Mouse (Mus musculus) CH12.LX (cell line): ENCODE measurements around the gene Kpna7. TPM values are rescaled to one million over a fixed set of nuclear protein-coding genes. Genes with fewer than 3 reads are reported as not detected.
A peak's percentile ranks its signal among the peaks of the same experiment; 100 is the strongest.

Experiments
- DNase-seq: peaks from one replicate; pipeline ENCODE4 v3.0.0-alpha.2; 2013; ENCODE audit errors: extremely low read depth
- H3K27ac ChIP-seq: 2 replicates; pipeline ENCODE4 v1.5.1; 2012; ENCODE audit warnings: low read depth, mild to moderate bottlenecking, control low read depth, moderate library complexity; ENCODE audit not compliant: insufficient read depth
- H3K27me3 ChIP-seq: replicated peaks from 2 replicates; pipeline ENCODE3; 2012; ENCODE audit warnings: inconsistent platforms
- H3K36me3 ChIP-seq, 2 experiments: replicated peaks in 1 of 2; 2 replicates each; pipeline versions ENCODE3 to v1.6.1; 2012; ENCODE audit warnings: inconsistent platforms in 1 of 2, low read length in 1 of 2, mild to moderate bottlenecking in 1 of 2, mixed read lengths in 1 of 2, moderate library complexity in 1 of 2; ENCODE audit not compliant: control insufficient read depth in 1 of 2, insufficient read depth in 1 of 2
- H3K4me1 ChIP-seq, 2 experiments: 2 replicates each; pipeline ENCODE4 v1.6.1; 2012; ENCODE audit warnings: inconsistent platforms in 1 of 2, moderate library complexity in 1 of 2; ENCODE audit not compliant: insufficient read depth in 2 of 2, control insufficient read depth in 1 of 2
- H3K4me2 ChIP-seq: 2 replicates; pipeline ENCODE4 v1.6.1; 2012; ENCODE audit warnings: low read depth, mild to moderate bottlenecking, control low read depth; ENCODE audit not compliant: poor library complexity, insufficient read depth, severe bottlenecking
- H3K4me3 ChIP-seq, 3 experiments: fragments of 150-350 bp in 1 of 3; sonication (generic) in 1 of 3; replicated peaks in 1 of 3; 2 replicates each; pipeline versions ENCODE3 to v1.5.1; 2011 to 2012; ENCODE audit warnings: low read depth in 2 of 3, low read length in 2 of 3, mild to moderate bottlenecking in 2 of 3, moderate library complexity in 2 of 3, control low read depth in 1 of 3, improper control_type of control experiment in 1 of 3, inconsistent platforms in 1 of 3, mixed read lengths in 1 of 3; ENCODE audit not compliant: poor library complexity in 1 of 3
- H3K79me2 ChIP-seq: replicated peaks from 2 replicates; pipeline ENCODE4 v1.6.1; 2012; ENCODE audit warnings: mild to moderate bottlenecking, moderate library complexity; ENCODE audit not compliant: control insufficient read depth, poor library complexity, insufficient read depth, severe bottlenecking; ENCODE audit errors: extremely low read depth
- H3K9ac ChIP-seq: 2 replicates; pipeline ENCODE4 v1.6.1; 2012; ENCODE audit warnings: low read depth, mild to moderate bottlenecking, control low read depth, moderate library complexity; ENCODE audit not compliant: insufficient read depth
- H3K9me3 ChIP-seq: replicated peaks from 2 replicates; pipeline ENCODE3; 2012; ENCODE audit warnings: low read length, inconsistent platforms, mixed read lengths
- BHLHE40 ChIP-seq: IDR thresholded peaks from 2 replicates; pipeline ENCODE4 v1.6.1; 2011; ENCODE audit warnings: mild to moderate bottlenecking, low read depth, low read length, improper control_type of control experiment
- ELF1 ChIP-seq: IDR thresholded peaks from 2 replicates; pipeline ENCODE4 v1.6.1; 2014; ENCODE audit warnings: low read depth, mild to moderate bottlenecking, inconsistent platforms, low read length, improper control_type of control experiment
- MAFK ChIP-seq: IDR thresholded peaks from 2 replicates; pipeline ENCODE4 v1.6.1; 2011; ENCODE audit warnings: low read length, improper control_type of control experiment; ENCODE audit not compliant: insufficient replicate concordance
- MAZ ChIP-seq: IDR thresholded peaks from 2 replicates; pipeline ENCODE4 v1.6.1; 2012; ENCODE audit warnings: low read depth, mild to moderate bottlenecking, inconsistent platforms, low read length, improper control_type of control experiment, moderate library complexity
- MEF2A ChIP-seq: IDR thresholded peaks from 2 replicates; pipeline ENCODE4 v1.6.1; 2014; ENCODE audit warnings: low read depth, mild to moderate bottlenecking, inconsistent platforms, low read length, improper control_type of control experiment, borderline replicate concordance
- NELFE ChIP-seq: IDR thresholded peaks from 2 replicates; pipeline ENCODE4 v1.6.1; 2011; ENCODE audit warnings: low read depth, low read length, improper control_type of control experiment
- NRF1 ChIP-seq: IDR thresholded peaks from 2 replicates; pipeline ENCODE4 v1.6.1; 2014; ENCODE audit warnings: low read depth, mild to moderate bottlenecking, inconsistent platforms, low read length, improper control_type of control experiment, moderate library complexity
- POLR2A ChIP-seq: IDR thresholded peaks from 2 replicates; pipeline ENCODE4 v1.6.1; 2011; ENCODE audit warnings: low read depth, mild to moderate bottlenecking, improper control_type of control experiment, low read length
- RCOR1 ChIP-seq: conservative IDR thresholded peaks from 2 replicates; pipeline ENCODE4 v1.6.1; 2012; ENCODE audit warnings: low read depth, mild to moderate bottlenecking, inconsistent platforms, low read length, improper control_type of control experiment
- SMC3 ChIP-seq: IDR thresholded peaks from 2 replicates; pipeline ENCODE4 v1.6.1; 2011; ENCODE audit warnings: low read depth, low read length, improper control_type of control experiment
- TBP ChIP-seq: conservative IDR thresholded peaks from 2 replicates; pipeline ENCODE4 v1.6.1; 2011; ENCODE audit warnings: low read depth, low read length, improper control_type of control experiment
- dilution Hi-C: fragments of 300-500 bp; cut with MboI; formaldehyde crosslinking; loops from 2 replicates; pipeline ENCODE4 v1.14.3; 2020; ENCODE audit warnings: low sequenced_read_pairs; ENCODE audit not compliant: extremely low pct_unique_long_range_greater_than_20kb, extremely low pct_ligation_motif_present
- in situ Hi-C: fragments of 300-500 bp; cut with MboI; formaldehyde crosslinking; loops from 3 replicates; pipeline ENCODE4 v1.14.3; 2019; ENCODE audit warnings: low sequenced_read_pairs, low pct_ligation_motif_present, low pct_unique_long_range_greater_than_20kb, mixed read lengths
- polyA plus RNA-seq: library from polyadenylated mRNA; unstranded; fragments of >175 nt; gene quantifications from 2 replicates; pipeline ENCODE4 v1.2.1, GENCODE M21; 2012; ENCODE audit warnings: low read depth; ENCODE audit not compliant: insufficient read length
- total RNA-seq, 2 experiments: library from RNA; depleted of rRNA; stranded (reverse); fragments of 300-350 nt in 1 of 2; fragments of >200 nt in 1 of 2; gene quantifications; 2 replicates each; pipeline ENCODE4 v1.2.3; 2012 to 2014

Gene Kpna7
- total and polyA plus RNA-seq, 3 experiments, result 0.26 TPM; not detected in 2

GRCm38 (mm10) chr5:144965639-144966351 is 118.0 kb downstream of the Kpna7 start, which contains the start of gene Smurf1:
Gene Smurf1 (minus strand): TSS chr5:144965847.
- H3K36me3 ChIP-seq, result no peaks in the 10 kb centered on the region
- peak; percentile 68; the same call in 1 of the 2 replicates for TF ChIP-seq RCOR1
- TF ChIP-seq POLR2A, result peak; percentile 63
- no peak for TF ChIP-seq TBP
- no peak for TF ChIP-seq ELF1
- peak; percentile 26; the same call in 1 of the 2 replicates for TF ChIP-seq MEF2A
- peak; percentile 75 for TF ChIP-seq NRF1
- peak; percentile 19; the same call in 1 of the 2 replicates for TF ChIP-seq BHLHE40
- TF ChIP-seq SMC3, result no peak
- TF ChIP-seq NELFE, result peak; percentile 53; the same call in 1 of the 2 replicates
- TF ChIP-seq, all 38 proteins: peak for 6
- H3K79me2 ChIP-seq, result no peaks in the 10 kb centered on the region
- peaks cover 37% of the 10 kb centered on the region for H3K27me3 ChIP-seq
- H3K9me3 ChIP-seq, result no peaks in the 10 kb centered on the region
- dilution Hi-C loops, result no loop called here
- H3K4me2 ChIP-seq, result peak within 1 kb of the TSS; percentile 82
- no peak within 1 kb of the TSS for H3K27ac ChIP-seq
- peak; percentile 78 for DNase-seq
- peak within 1 kb of the TSS; percentile 91 for H3K9ac ChIP-seq
- H3K4me3 ChIP-seq, result peak within 1 kb of the TSS; percentile 61 to 90 (median 71)
- in situ Hi-C loops, result no loop called here
- H3K4me1 ChIP-seq, result peaks cover 8 to 23% of the 10 kb centered on the region in 2 experiments; a peak in 3 of 4 replicates

- TF ChIP-seq MAZ (0 out of 2 replicates have a peak, but pooled peaks have one; percentile 29), MAFK (no peak)
- Histone ChIP-seq H3K9me3 (no peaks in the 10 kb centered on the region), H3K27me3 (peaks cover 37% of the 10 kb centered on the region), H3K4me3 (peak overlapping the region; percentile 20 to 90 (median 71)), H3K4me2 (peak overlapping the region; percentile 50; the same call in 1 of the 2 replicates), H3K4me1 (peaks cover 8 to 23% of the 10 kb centered on the region in 2 experiments; a peak in 3 of 4 replicates), H3K27ac (no peak overlapping the region), H3K79me2 (no peaks in the 10 kb centered on the region), H3K36me3 (peaks cover 0 to 3% of the 10 kb centered on the region in 2 experiments), H3K9ac (peak overlapping the region; percentile 91)
- in situ Hi-C loops (no loop called here), dilution Hi-C loops (no loop called here)
- DNase-seq, result peak; percentile 87
Measured at GRCm38 (mm10) chr5:144964872-144965638, 118.8 kb downstream of the Kpna7 start.
